8 mouse cellular contexts compared by ENCODE assay signal in the genomic region with DNA sequence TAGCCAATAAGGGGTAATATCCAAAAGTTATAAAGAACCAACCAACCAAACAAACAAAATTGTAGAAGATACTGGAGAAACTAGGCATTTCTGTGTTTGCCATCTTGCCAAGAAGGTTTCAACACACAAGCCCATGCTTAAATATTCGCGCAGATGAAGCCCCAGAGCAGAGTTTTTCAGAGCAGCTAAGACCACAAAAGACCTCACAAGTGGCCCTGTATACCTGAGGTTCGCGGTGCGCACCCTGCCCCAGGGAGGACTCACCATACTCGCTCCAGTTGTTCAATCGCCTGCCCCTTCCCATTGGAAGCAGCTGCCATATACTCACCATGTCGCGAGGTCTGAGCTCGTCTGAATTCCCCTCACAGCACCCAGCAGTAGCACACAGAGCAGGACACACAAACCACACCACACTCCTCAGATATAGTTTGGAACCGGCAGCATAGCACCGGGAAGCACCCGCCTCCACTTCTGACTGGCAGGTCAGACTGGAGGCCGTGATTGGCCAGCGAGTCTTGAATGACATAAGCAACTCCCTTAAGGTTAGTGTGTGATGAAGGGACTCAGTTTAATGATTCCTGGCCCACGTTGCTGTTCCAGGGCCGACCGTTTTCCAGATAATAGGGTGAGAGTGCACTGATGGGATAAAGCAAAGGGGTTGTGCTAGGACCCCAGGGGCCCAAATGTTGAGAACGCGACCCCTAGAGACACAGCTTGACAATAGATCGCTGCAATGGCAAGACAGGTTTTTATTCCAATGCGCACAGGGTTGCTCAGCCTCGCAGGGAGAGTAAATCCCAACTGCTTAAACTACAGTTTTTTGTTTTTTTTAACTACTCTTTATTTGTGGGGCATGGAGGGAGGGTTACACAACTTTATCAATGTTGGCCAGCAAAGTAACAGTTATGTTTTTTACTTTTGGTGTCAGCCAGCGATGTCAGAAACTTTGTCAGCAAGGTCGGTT. TPM values are rescaled to one million over a fixed set of nuclear protein-coding genes. Genes with fewer than 3 reads are reported as not detected.
A peak's percentile ranks its signal among the peaks of the same experiment; 100 is the strongest.
DNase-seq lines count a peak whose midpoint lies in the region; ATAC-seq lines count a peak whose summit lies in the region.
"Not testable (repeated sequence)": the region's sequence is repeated elsewhere in the genome, so short reads cannot be mapped to it uniquely, and the experiment has no call there.

A gene (minus strand): TSS at position 437 of the 964 bp plus-strand sequence.

- peak; percentile 91 for DNase-seq in ZHBTc4 (ENCODE audit: low read depth, low spot score)
- peak; percentile 45 for DNase-seq in gastrocnemius, adult 18-20 months (ENCODE audit: low spot score)
- DNase-seq in layer of hippocampus, postnatal 25 days (ENCODE audit: extremely low spot score in 1 of 2, low spot score in 1 of 2), result peak; percentile 18 to 44
- peak; percentile 78 for DNase-seq in lung, postnatal 10 days
- peak; percentile 15 for DNase-seq in retina, adult 2 months (ENCODE audit: low read depth, low spot score)
- peak; percentile 35 to 42 for DNase-seq in thymus, postnatal 36 days

- WGBS in hindbrain, embryonic 15.5 days, result 3% methylated on average over 25 of the region's 25 CpGs

- not testable (repeated sequence) for H3K36me3 ChIP-seq in hindbrain, embryonic 15.5 days

- H3K9ac ChIP-seq in hindbrain, embryonic 15.5 days, result peak within 1 kb of the TSS; percentile 43

- H3K27me3 ChIP-seq in hindbrain, embryonic 15.5 days, result not testable (repeated sequence)

- peak within 1 kb of the TSS; percentile 58 for H3K4me2 ChIP-seq in hindbrain, embryonic 15.5 days

- peak; percentile 100 for ATAC-seq in common myeloid progenitor, adult 5-6 weeks (replicated peaks; ENCODE audit: low read depth, poor library complexity, severe bottlenecking)
- peak; percentile 99 for ATAC-seq in hindbrain, embryonic 15.5 days (ENCODE audit: low FRiP score, low read depth)

- H3K9me3 ChIP-seq in hindbrain, embryonic 15.5 days, result not testable (repeated sequence)

- peak within 1 kb of the TSS; percentile 44 for H3K4me3 ChIP-seq in hindbrain, embryonic 15.5 days

- not testable (repeated sequence) for H3K4me1 ChIP-seq in hindbrain, embryonic 15.5 days (replicated peaks)

- 0 out of 2 replicates have a peak within 1 kb of the TSS, but pooled peaks have one; percentile 42 for H3K27ac ChIP-seq in hindbrain, embryonic 15.5 days (replicated peaks)

RNA-seq across cellular contexts. Expression of the gene that starts here (rescaled TPM):
- 8.7 and 12.1 TPM in 2 replicates for total RNA-seq in common myeloid progenitor, adult 5-6 weeks (2017)
- 1 to 10 TPM in 1 of 2 experiments, under 1 TPM in 1; 0.73 to 1.0 TPM for total RNA-seq in gastrocnemius, adult 18-20 months (2021)
- polyA plus RNA-seq in hindbrain, embryonic 15.5 days (2015; fragmentation: Nextera tagmentation; extraction: Ambion mirVana), result 2.5 and 2.6 TPM in 2 replicates
- 1 to 10 TPM; 4.0 TPM for total RNA-seq in layer of hippocampus, postnatal 25 days (2021)

Comparison
In these comparisons a context has a peak if more than half of its experiments do, and no peak if none do; other contexts are left out.
1. Peak in every context shown above with its lines: DNase-seq, ATAC-seq, H3K4me3 ChIP-seq and H3K27ac ChIP-seq.
2. DNase-seq: peak in every context shown above with its lines; median percentile 91 in ZHBTc4; 78 in lung, postnatal 10 days; 45 in gastrocnemius, adult 18-20 months; 38 in thymus, postnatal 36 days; 31 in layer of hippocampus, postnatal 25 days; 15 in retina, adult 2 months.